Mouse (Mus musculus) hindbrain, embryonic 13.5 days (tissue): ENCODE measurements around the gene Zdhhc4. TPM values are rescaled to one million over a fixed set of nuclear protein-coding genes. Genes with fewer than 3 reads are reported as not detected.

Source experiments
- ATAC-seq: fragments of 200-750 bp; cut with Nextera tagmentation; 2 replicates; pipeline ENCODE4 v1.8.0; 2017; ENCODE audit warnings: moderate TSS enrichment; ENCODE audit not compliant: low FRiP score
- H3K27ac ChIP-seq: fragments of 300-500 bp; sonication (generic); 2 replicates; pipeline ENCODE4 v1.5.1; 2015; ENCODE audit warnings: inconsistent platforms, mild to moderate bottlenecking, moderate library complexity
- H3K27me3 ChIP-seq: fragments of 300-500 bp; sonication (generic); 2 replicates; pipeline ENCODE4 v1.6.1; 2015; ENCODE audit warnings: mild to moderate bottlenecking, inconsistent platforms
- H3K36me3 ChIP-seq: fragments of 300-500 bp; sonication (generic); 2 replicates; pipeline ENCODE4 v1.6.1; 2015; ENCODE audit warnings: mild to moderate bottlenecking, inconsistent platforms
- H3K4me1 ChIP-seq: fragments of 300-500 bp; sonication (generic); replicated peaks from 2 replicates; pipeline ENCODE4 v1.6.1; 2015; ENCODE audit warnings: inconsistent platforms
- H3K4me2 ChIP-seq: fragments of 300-500 bp; sonication (generic); 2 replicates; pipeline ENCODE4 v1.6.1; 2015; ENCODE audit warnings: inconsistent platforms, mild to moderate bottlenecking, moderate library complexity
- H3K4me3 ChIP-seq: fragments of 300-500 bp; sonication (generic); 2 replicates; pipeline ENCODE4 v1.5.1; 2015; ENCODE audit warnings: mild to moderate bottlenecking, inconsistent platforms
- H3K9ac ChIP-seq: fragments of 300-500 bp; sonication (generic); 2 replicates; pipeline ENCODE4 v1.6.1; 2015; ENCODE audit warnings: mild to moderate bottlenecking, inconsistent platforms
- H3K9me3 ChIP-seq: fragments of 300-500 bp; sonication (generic); 2 replicates; pipeline ENCODE4 v1.6.1; 2016; ENCODE audit warnings: inconsistent platforms
- WGBS: fragments of 180-500 bp; shearing (Covaris S2); methylation state at CpG from one replicate; pipeline ENCODE4 v1.1.7; 2015; 5-methylcytosine and 5-hydroxymethylcytosine counted together
- polyA plus RNA-seq: library from polyadenylated mRNA; unstranded; fragments of >200 nt; fragmentation: Nextera tagmentation; extraction: Ambion mirVana; gene quantifications from 2 replicates; pipeline ENCODE4 v1.2.1, GENCODE M21; 2015

The Zdhhc4 gene
- polyA plus RNA-seq, 1 experiment from 2014 or later, result 75.4 TPM

- no peaks in the 10 kb centered on the region for H3K36me3 ChIP-seq
- ATAC-seq, result no peak; the same call in 1 of the 2 replicates
- peak overlapping the region; percentile 81 for H3K4me3 ChIP-seq
- WGBS, result 5% methylated on average over 12 of the region's 12 CpGs
- peak overlapping the region; percentile 96 for H3K9ac ChIP-seq
- H3K4me2 ChIP-seq, result peak overlapping the region; percentile 90
- H3K9me3 ChIP-seq, result no peaks in the 10 kb centered on the region
- H3K27me3 ChIP-seq, result 0 out of 2 replicates have a peak, but pooled peaks cover 3% of the 10 kb centered on the region
- peak overlapping the region; percentile 91 for H3K27ac ChIP-seq
- peaks cover 53% of the 10 kb centered on the region for H3K4me1 ChIP-seq
Observed at GRCm38 (mm10) chr5:143270151-143270519, 58.9 kb downstream of the Zdhhc4 start.

GRCm38 (mm10) chr5:143269363-143270150 lies 59.5 kb downstream of the Zdhhc4 start, which contains the start of gene Zfp316:
Gene Zfp316, minus strand, starts transcription at chr5:143270022.
- Histone ChIP-seq H3K27ac (peak within 1 kb of the TSS; percentile 91), H3K36me3 (peaks cover 5% of the 10 kb centered on the region), H3K9me3 (no peaks in the 10 kb centered on the region), H3K4me1 (peaks cover 53% of the 10 kb centered on the region), H3K27me3 (0 out of 2 replicates have a peak, but pooled peaks cover 3% of the 10 kb centered on the region), H3K4me2 (peak within 1 kb of the TSS; percentile 90), H3K4me3 (peak within 1 kb of the TSS; percentile 81), H3K9ac (peak within 1 kb of the TSS; percentile 96)
- WGBS, result under 1% methylated on average over 79 of the region's 79 CpGs
- ATAC-seq, result peak; percentile 88

GRCm38 (mm10) chr5:143268985-143269362 lies 60.1 kb downstream of the Zdhhc4 start:
- peak overlapping the region; percentile 81 for H3K4me3 ChIP-seq
- peak overlapping the region; percentile 91 for H3K27ac ChIP-seq
- 0 out of 2 replicates have a peak, but pooled peaks cover 1% of the 10 kb centered on the region for H3K27me3 ChIP-seq
- H3K4me1 ChIP-seq, result peaks cover 53% of the 10 kb centered on the region
- ATAC-seq, result peak; percentile 7; the same call in 1 of the 2 replicates
- H3K9ac ChIP-seq, result peak overlapping the region; percentile 96
- no peaks in the 10 kb centered on the region for H3K9me3 ChIP-seq
- H3K4me2 ChIP-seq, result peak overlapping the region; percentile 90
- peaks cover 11% of the 10 kb centered on the region for H3K36me3 ChIP-seq
- WGBS, result 23% methylated on average over 8 of the region's 8 CpGs

- Histone ChIP-seq H3K4me2 (no peak overlapping the region), H3K27me3 (no peaks in the 10 kb centered on the region), H3K4me3 (no peak overlapping the region), H3K4me1 (peaks cover 48% of the 10 kb centered on the region), H3K9ac (0 out of 2 replicates have a peak overlapping the region, but pooled peaks have one; percentile 24), H3K9me3 (no peaks in the 10 kb centered on the region), H3K27ac (no peak overlapping the region), H3K36me3 (peaks cover 33% of the 10 kb centered on the region)
- WGBS, result 86% methylated on average over 6 of the region's 6 CpGs
- ATAC-seq, result no peak
Observed at GRCm38 (mm10) chr5:143266794-143267193, 62.3 kb downstream of the Zdhhc4 start.

Other genes starting within 250 kb of the Zdhhc4 start
- 34.0 and 38.3 TPM in 2 replicates for gene Rnf216, start 216.3 kb downstream of the Zdhhc4 start, polyA plus RNA-seq
- 0.08 TPM in 1 of 2 replicates, not detected in the other for gene Olfr718-ps1, start 181.7 kb downstream of the Zdhhc4 start, polyA plus RNA-seq
- gene Rbak, start 148.5 kb downstream of the Zdhhc4 start, polyA plus RNA-seq, result 12.7 and 14.6 TPM in 2 replicates
- gene Spdye4b, start 148.2 kb downstream of the Zdhhc4 start, polyA plus RNA-seq, result not detected in 2 replicates
- gene Spdye4a, start 102.4 kb downstream of the Zdhhc4 start, polyA plus RNA-seq, result not detected in 2 replicates
- gene Zfp12, start 94.1 kb downstream of the Zdhhc4 start, polyA plus RNA-seq, result 22.8 and 23.4 TPM in 2 replicates
- gene Zfp316, start 59.2 kb downstream of the Zdhhc4 start, polyA plus RNA-seq, result 9.0 and 9.4 TPM in 2 replicates
- 0.18 TPM in 1 of 2 replicates, not detected in the other for gene Zfp853, start 35.6 kb downstream of the Zdhhc4 start, polyA plus RNA-seq
- gene E130309D02Rik, start 13.9 kb downstream of the Zdhhc4 start, polyA plus RNA-seq, result 34.8 and 36.2 TPM in 2 replicates
- 0.45 and 0.47 TPM in 2 replicates for gene Grid2ip, start 28.1 kb upstream of the Zdhhc4 start, polyA plus RNA-seq
- 150 TPM in 2 replicates for gene Kdelr2, start 74.6 kb upstream of the Zdhhc4 start, polyA plus RNA-seq
- gene Daglb, start 135.3 kb upstream of the Zdhhc4 start, polyA plus RNA-seq, result 18.2 and 18.3 TPM in 2 replicates
- gene Rac1, start 198.8 kb upstream of the Zdhhc4 start, polyA plus RNA-seq, result 390 and 391 TPM in 2 replicates